Comparison of ENCODE assay signal across 26 mouse cellular contexts in the genomic region with DNA sequence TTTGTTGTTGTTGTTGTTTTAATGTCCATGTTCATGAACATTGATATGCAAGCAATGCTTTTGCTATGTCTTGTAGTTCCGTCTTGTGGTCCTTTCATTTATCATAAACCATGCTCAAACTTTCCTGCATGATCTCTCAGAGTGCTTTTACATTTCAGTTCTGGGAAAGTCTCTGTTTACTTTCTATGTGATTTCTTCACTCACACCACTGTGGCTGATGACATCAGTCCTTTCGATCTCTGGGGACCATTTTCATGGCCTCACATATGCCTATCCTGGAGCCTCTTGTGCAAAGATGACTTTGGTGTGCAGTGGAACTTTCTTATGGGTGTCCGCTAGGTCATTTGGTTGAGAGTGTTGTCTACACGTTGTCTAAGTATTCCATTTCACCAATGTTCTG.
"Had no signal": no experiment of that assay in that cellular context is flagged by ENCODE, and none has a peak within 500 bp of the region (broad histone marks: within the 10 kb centered on the region; RNA-seq: fewer than 3 reads in every experiment).

No protein-coding gene starts in this region.

- DNase-seq: gastrocnemius, postnatal 14 days; gastrocnemius, postnatal 36 days; heart, adult 11 months; heart, postnatal 10 days; heart, postnatal 4 days; kidney, adult 18-20 months; kidney, adult 8-10 months; kidney, postnatal 10 days; kidney, postnatal 25 days; kidney, postnatal 4 days; liver had no signal

- H3K9ac ChIP-seq: heart, embryonic 12.5 days; hindbrain, embryonic 12.5 days; hindbrain, embryonic 14.5 days; intestine, embryonic 15.5 days; limb, embryonic 12.5 days; liver, embryonic 14.5 days had no signal

- H3K27ac ChIP-seq: heart, embryonic 10.5 days; hindbrain, embryonic 10.5 days; hindbrain, embryonic 12.5 days; hindbrain, embryonic 14.5 days; intestine, embryonic 15.5 days; layer of hippocampus, adult 2 months; left cerebral cortex, adult 2 months; limb, embryonic 10.5 days; limb, embryonic 12.5 days; liver, embryonic 14.5 days had no signal

- ATAC-seq: hindbrain, embryonic 16.5 days; inflammation-experienced regulatory T-cells, adult 6 months; intestine, embryonic 15.5 days; intestine, postnatal 0 days had no signal

- H3K4me2 ChIP-seq: heart, embryonic 12.5 days; hindbrain, embryonic 12.5 days; hindbrain, embryonic 14.5 days; intestine, embryonic 15.5 days; limb, embryonic 12.5 days; liver, embryonic 11.5 days had no signal

- H3K27me3 ChIP-seq: heart, embryonic 12.5 days; hindbrain, embryonic 12.5 days; intestine, embryonic 15.5 days; limb, embryonic 12.5 days had no signal

- H3K4me1 ChIP-seq: hindbrain, embryonic 12.5 days; limb, embryonic 12.5 days had no signal

- H3K4me3 ChIP-seq: heart, embryonic 10.5 days; heart, embryonic 12.5 days; hindbrain, embryonic 10.5 days; hindbrain, embryonic 12.5 days; intestine, embryonic 15.5 days; layer of hippocampus, adult 2 months; left cerebral cortex, adult 2 months; limb, embryonic 10.5 days; limb, embryonic 12.5 days had no signal

- H3K36me3 ChIP-seq: heart, embryonic 10.5 days; heart, embryonic 12.5 days; hindbrain, embryonic 10.5 days; hindbrain, embryonic 12.5 days; intestine, embryonic 15.5 days; limb, embryonic 10.5 days; limb, embryonic 12.5 days had no signal

- H3K9me3 ChIP-seq: heart, embryonic 10.5 days; heart, embryonic 12.5 days; hindbrain, embryonic 10.5 days; hindbrain, embryonic 12.5 days; intestine, embryonic 15.5 days; limb, embryonic 10.5 days; limb, embryonic 12.5 days had no signal
